Mouse (Mus musculus) urinary bladder, postnatal 0 days (tissue): Measurements from ENCODE around the gene Vgf. TPM values are rescaled to one million over a fixed set of nuclear protein-coding genes. Genes with fewer than 3 reads are reported as not detected.
A peak's percentile ranks its signal among the peaks of the same experiment; 100 is the strongest.

ENCODE experiments used
- microRNA counts: library from miRNA; unstranded; fragments of <30 nt; microRNA quantifications from one replicate; lab custom pipeline; 2016
- microRNA-seq: library from miRNA; unstranded; fragments of <30 nt; microRNA quantifications from one replicate; pipeline ENCODE4, GENCODE M21; 2016
- polyA plus RNA-seq: library from polyadenylated mRNA; unstranded; fragments of >200 nt; fragmentation: Nextera tagmentation; extraction: Ambion mirVana; gene quantifications from 2 replicates; pipeline ENCODE4 v1.2.1, GENCODE M21; 2015

Gene Vgf
- polyA plus RNA-seq: 0.07 TPM in 2 replicates

GRCm38 (mm10) chr5:137026092-137026491 lies at the start of gene Vgf:
Gene Vgf (plus strand): TSS chr5:137026392.

GRCm38 (mm10) chr5:136986695-136987137 lies 39.5 kb upstream of the Vgf start, which contains the start of gene Plod3:
Gene Plod3 (plus strand): TSS chr5:136987019.

DNA sequence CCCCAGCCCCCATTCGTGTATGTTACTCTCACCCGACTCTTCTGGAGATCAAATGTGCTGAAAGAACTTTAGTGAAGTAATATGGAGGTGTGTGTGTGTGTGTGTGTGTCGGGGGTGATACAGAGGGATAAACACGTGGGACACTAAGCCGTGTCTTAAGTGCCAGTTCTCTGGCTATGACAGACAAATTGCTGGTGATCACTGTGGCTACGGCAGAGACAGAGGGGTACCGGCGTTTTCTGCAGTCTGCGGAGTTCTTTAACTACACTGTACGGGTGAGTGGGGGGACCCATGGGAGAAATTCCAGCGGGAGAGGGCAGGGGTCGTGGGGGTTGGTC lies 38.3 kb upstream of the Vgf start, which contains the start of gene Znhit1:
Gene Znhit1, minus strand, starts transcription at position 88 of the 338 bp plus-strand sequence.

GRCm38 (mm10) chr5:137045402-137046323 lies 19.5 kb downstream of the Vgf start, which contains the start of gene Ap1s1:
Gene Ap1s1 (minus strand): TSS chr5:137046135.

DNA sequence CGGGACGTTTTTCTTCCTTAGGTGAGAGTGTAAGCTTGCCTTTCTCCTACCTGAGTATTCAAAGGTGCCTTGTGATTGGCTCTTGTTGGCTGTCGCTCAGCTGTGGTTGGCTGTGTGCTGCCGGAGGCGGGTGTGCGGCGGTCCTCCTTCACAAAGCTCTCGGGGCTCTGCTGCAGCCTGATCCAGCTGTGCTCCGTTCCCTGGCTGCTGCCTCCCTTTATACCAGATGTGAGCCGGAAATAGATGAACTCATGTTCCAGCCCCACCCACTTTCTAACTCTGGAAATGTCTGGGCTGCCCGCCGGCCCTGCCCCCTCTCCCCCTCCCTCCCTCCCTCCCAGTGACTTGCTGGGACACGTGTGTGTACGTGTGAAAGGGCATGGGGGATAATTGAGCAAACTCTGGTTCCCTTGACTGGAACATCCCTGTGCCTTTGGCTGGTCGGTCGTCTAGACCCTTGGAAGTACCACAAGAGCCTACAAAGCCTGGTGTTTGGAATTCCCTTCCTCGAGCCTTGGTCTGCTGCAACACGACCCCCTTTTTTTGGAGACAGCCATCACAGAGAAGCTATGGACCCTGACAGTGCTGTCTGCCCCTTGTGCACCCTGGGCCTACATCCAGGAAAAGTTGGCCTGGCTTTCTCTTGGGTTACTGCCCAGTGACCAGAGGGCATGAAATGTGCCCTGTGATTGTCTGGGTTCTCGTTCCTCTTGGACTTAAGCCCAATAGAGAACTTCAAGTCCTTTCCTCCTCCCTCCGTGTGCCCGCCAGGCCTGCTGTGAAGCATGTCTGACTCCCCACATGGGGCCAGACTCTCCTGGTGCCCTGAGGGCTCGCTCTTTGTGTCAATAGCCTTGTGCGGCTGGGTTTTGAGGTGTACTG lies 46.1 kb downstream of the Vgf start, which contains the start of gene Serpine1:
Gene Serpine1, minus strand, starts transcription at position 190 of the 882 bp plus-strand sequence.

MicroRNAs within 50 kb of the gene (microRNA counts, 519-probe panel; counts per million panel counts)
- not detected for microRNA mmu-miR-702 (lab: Ali Mortazavi, UCI)

Small RNA genes lying within 50 kb of the gene (microRNA-seq; reads per million reads assigned to microRNA genes)
- gene Mir702: 12.7 reads per million, percentile 21 among the genes with 10 or more reads in this experiment

Other genes with a start within 250 kb of the Vgf start
- 0.85 and 1.8 TPM in 2 replicates for gene Col26a1, start 143.2 kb upstream of the Vgf start, polyA plus RNA-seq
- 27.6 and 29.5 TPM in 2 replicates for gene Ift22, start 118.2 kb upstream of the Vgf start, polyA plus RNA-seq
- 182 and 204 TPM in 2 replicates for gene Fis1, start 73.1 kb upstream of the Vgf start, polyA plus RNA-seq
- 12.9 and 18.4 TPM in 2 replicates for gene Cldn15, start 59.8 kb upstream of the Vgf start, polyA plus RNA-seq
- gene Plod3, start 39.4 kb upstream of the Vgf start, polyA plus RNA-seq: 31.9 and 35.8 TPM in 2 replicates
- 81.4 and 83.5 TPM in 2 replicates for gene Znhit1, start 38.4 kb upstream of the Vgf start, polyA plus RNA-seq
- gene Ap1s1, start 19.7 kb downstream of the Vgf start, polyA plus RNA-seq: 138 and 150 TPM in 2 replicates
- 2.4 and 4.6 TPM in 2 replicates for gene Serpine1, start 45.9 kb downstream of the Vgf start, polyA plus RNA-seq
- gene Trim56, start 89.8 kb downstream of the Vgf start, polyA plus RNA-seq: 6.0 and 8.6 TPM in 2 replicates
- 0.17 TPM in 1 of 2 replicates, not detected in the other for gene Muc3, start 122.9 kb downstream of the Vgf start, polyA plus RNA-seq
- 8.6 and 9.4 TPM in 2 replicates for gene Muc3a, start 186.0 kb downstream of the Vgf start, polyA plus RNA-seq